Mouse (Mus musculus) small intestine, adult 2 months (tissue): ENCODE results near the gene S100a9.

Source experiments
- CTCF ChIP-seq: fragments of 200-500 bp; IDR thresholded peaks from 2 replicates; pipeline ENCODE4 v1.5.1; 2012; ENCODE audit warnings: low read depth, mild to moderate bottlenecking, control low read depth, inconsistent platforms, low read length, moderate library complexity, mixed read lengths; ENCODE audit not compliant: insufficient replicate concordance, insufficient read length; ENCODE audit errors: extremely low read depth
- POLR2A ChIP-seq: fragments of 200-500 bp; IDR thresholded peaks from 2 replicates; pipeline ENCODE4 v1.6.1; 2012; ENCODE audit warnings: low read depth, mild to moderate bottlenecking, control low read depth, inconsistent platforms, low read length, moderate library complexity

GRCm38 (mm10) chr3:90678656-90679055 lies 16.9 kb downstream of the S100a9 start:
- TF ChIP-seq CTCF, result no peak
- no peak for TF ChIP-seq POLR2A
